Mouse (Mus musculus) ES-E14 (cell line): ENCODE measurements around the gene Zfp423.

Source experiments
- HCFC1 ChIP-seq: IDR thresholded peaks from 2 replicates; pipeline ENCODE4 v1.6.1; 2012; ENCODE audit warnings: low read length, inconsistent platforms, borderline replicate concordance; ENCODE audit not compliant: insufficient read depth
- ZC3H11A ChIP-seq: IDR thresholded peaks from 2 replicates; pipeline ENCODE4 v1.6.1; 2012; ENCODE audit warnings: low read depth, mild to moderate bottlenecking, inconsistent platforms, low read length, borderline replicate concordance

DNA sequence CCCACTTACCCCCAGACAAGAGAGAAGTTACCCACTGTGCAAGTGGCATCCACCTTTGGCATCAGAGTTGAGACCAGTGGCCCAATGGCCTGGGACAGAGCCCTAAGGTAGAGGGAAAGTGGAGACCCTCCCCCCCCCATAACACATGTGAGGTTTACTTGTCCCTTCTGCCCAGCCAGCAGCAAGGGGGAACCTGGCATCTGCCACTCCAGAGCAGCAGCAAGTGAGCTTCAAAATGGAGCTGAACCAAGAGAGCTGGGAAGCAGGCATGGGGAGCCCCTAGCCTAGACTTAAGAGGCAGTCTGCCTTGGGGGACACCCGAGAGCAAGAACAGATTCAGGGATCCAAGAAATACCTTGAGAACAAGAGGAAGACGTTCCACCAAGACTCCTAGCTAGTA is 290.7 kb downstream of the Zfp423 start:
- TF ChIP-seq ZC3H11A: no peak
- TF ChIP-seq HCFC1: no peak
